Mouse (Mus musculus) lung, embryonic 16.5 days (tissue): ENCODE measurements around the gene Itga4. TPM values are rescaled to one million over a fixed set of nuclear protein-coding genes. Genes with fewer than 3 reads are reported as not detected.

Experiments used
- ATAC-seq: fragments of 200-750 bp; cut with Nextera tagmentation; 2 replicates; pipeline ENCODE4 v1.8.0; 2017; ENCODE audit warnings: low read depth, mild to moderate bottlenecking, moderate library complexity
- H3K27ac ChIP-seq: fragments of 300-500 bp; sonication (generic); 2 replicates; pipeline ENCODE4 v1.5.1; 2014; ENCODE audit warnings: mild to moderate bottlenecking, control low read depth, low read length
- H3K27me3 ChIP-seq: fragments of 300-500 bp; sonication (generic); 2 replicates; pipeline ENCODE4 v1.6.1; 2014; ENCODE audit warnings: low read depth, low read length, mixed read lengths; ENCODE audit not compliant: control insufficient read depth, insufficient read depth
- H3K36me3 ChIP-seq: fragments of 300-500 bp; sonication (generic); 2 replicates; pipeline ENCODE4 v1.6.1; 2014; ENCODE audit warnings: low read length; ENCODE audit not compliant: control insufficient read depth, insufficient read depth
- H3K4me1 ChIP-seq: fragments of 300-500 bp; sonication (generic); replicated peaks from 2 replicates; pipeline ENCODE4 v1.6.1; 2014; ENCODE audit warnings: low read length, mixed read lengths; ENCODE audit not compliant: control insufficient read depth, insufficient read depth
- H3K4me2 ChIP-seq: fragments of 300-500 bp; sonication (generic); 2 replicates; pipeline ENCODE4 v1.6.1; 2014; ENCODE audit warnings: low read depth, low read length, control low read depth
- H3K4me3 ChIP-seq: fragments of 300-500 bp; sonication (generic); 2 replicates; pipeline ENCODE4 v1.5.1; 2014; ENCODE audit warnings: mild to moderate bottlenecking, low read length, control low read depth
- H3K9ac ChIP-seq: fragments of 300-500 bp; sonication (generic); 2 replicates; pipeline ENCODE4 v1.6.1; 2014; ENCODE audit warnings: low read length, control low read depth
- H3K9me3 ChIP-seq: fragments of 300-500 bp; sonication (generic); 2 replicates; pipeline ENCODE4 v1.6.1; 2016; ENCODE audit warnings: low read length; ENCODE audit not compliant: control insufficient read depth
- WGBS: fragments of 180-500 bp; shearing (Covaris S2); extraction: QIAGEN DNeasy Blood & Tissue Kit; methylation state at CpG from one replicate; pipeline ENCODE4 v1.1.7; 2014; 5-methylcytosine and 5-hydroxymethylcytosine counted together
- polyA plus RNA-seq: library from polyadenylated mRNA; unstranded; fragments of >200 nt; fragmentation: Nextera tagmentation; extraction: Ambion mirVana; gene quantifications from 2 replicates; pipeline ENCODE4 v1.2.1, GENCODE M21; 2015

The Itga4 gene
- polyA plus RNA-seq, 1 experiment from 2014 or later, result 7.3 TPM

DNA sequence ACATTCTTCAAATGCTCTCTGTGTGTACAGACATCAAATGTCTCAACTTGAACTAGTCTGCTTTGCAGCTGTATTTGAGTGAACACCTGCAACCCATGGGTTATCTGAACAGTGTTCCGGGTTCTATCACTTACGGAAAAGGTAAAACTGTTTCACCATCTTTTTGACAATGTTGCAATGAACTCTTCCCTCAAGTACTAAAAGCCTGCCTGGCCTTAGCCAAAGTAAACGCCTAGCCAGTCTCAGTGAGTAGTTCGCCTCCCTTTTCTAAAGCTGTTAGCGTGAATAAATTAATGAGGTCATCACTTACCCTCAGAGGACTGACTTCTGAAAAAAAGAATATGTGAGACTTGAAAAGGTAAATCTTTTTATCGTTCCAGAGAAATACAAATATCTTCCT, 18.0 kb upstream of the Itga4 start:
- H3K9me3 ChIP-seq, result no peaks in the 10 kb centered on the region
- no peak overlapping the region for H3K4me2 ChIP-seq
- no peak overlapping the region for H3K4me3 ChIP-seq
- H3K4me1 ChIP-seq, result no peaks in the 10 kb centered on the region
- no peaks in the 10 kb centered on the region for H3K27me3 ChIP-seq
- H3K27ac ChIP-seq, result no peak overlapping the region
- 55% methylated on average over 6 of the region's 6 CpGs for WGBS
- H3K36me3 ChIP-seq, result no peaks in the 10 kb centered on the region
- no peak overlapping the region for H3K9ac ChIP-seq
- no peak for ATAC-seq

DNA sequence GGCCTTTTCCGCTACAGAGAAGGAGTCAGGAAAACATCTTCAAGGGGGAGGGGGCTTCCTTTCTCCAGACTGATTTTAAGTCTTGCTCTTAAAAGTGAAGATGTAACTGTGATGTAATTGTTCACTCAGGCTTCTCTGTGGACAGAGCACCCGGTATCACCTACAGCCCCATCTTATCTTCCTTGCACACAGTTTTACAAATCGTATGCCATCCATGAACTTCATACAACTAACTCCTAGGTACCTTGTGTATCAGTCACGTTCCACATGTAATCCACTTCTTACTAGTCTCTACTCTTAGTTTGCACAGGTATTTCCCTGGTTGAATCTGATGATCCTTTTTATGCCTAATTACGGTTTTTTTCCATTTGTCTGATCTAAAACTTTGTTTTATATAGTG, 10.9 kb upstream of the Itga4 start:
- no peaks in the 10 kb centered on the region for H3K27me3 ChIP-seq
- 70% methylated on average over 5 of the region's 5 CpGs for WGBS
- no peak overlapping the region for H3K27ac ChIP-seq
- no peaks in the 10 kb centered on the region for H3K36me3 ChIP-seq
- 0 out of 2 replicates have a peak, but pooled peaks cover 3% of the 10 kb centered on the region for H3K4me1 ChIP-seq
- H3K9ac ChIP-seq, result no peak overlapping the region
- no peak overlapping the region for H3K4me3 ChIP-seq
- no peak for ATAC-seq
- no peaks in the 10 kb centered on the region for H3K9me3 ChIP-seq
- H3K4me2 ChIP-seq, result no peak overlapping the region

DNA sequence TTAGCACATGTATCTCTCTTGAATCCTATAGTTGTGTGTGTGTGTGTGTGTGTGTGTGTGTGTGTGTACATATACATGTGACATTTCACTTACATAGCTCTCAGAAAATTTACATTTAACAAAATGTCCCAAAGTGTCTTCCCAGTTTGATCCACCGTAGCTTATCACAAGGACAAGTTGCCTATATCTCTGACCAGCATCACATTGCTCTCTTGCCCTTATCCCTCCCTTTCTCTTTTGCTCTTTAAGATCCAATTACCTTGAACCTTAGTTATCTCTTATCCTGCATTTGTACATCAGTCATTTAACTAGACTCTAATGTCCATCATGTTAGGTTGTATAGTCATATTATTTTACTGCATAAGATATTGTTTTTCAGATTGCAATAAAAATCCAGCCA, 10.5 kb upstream of the Itga4 start:
- H3K4me1 ChIP-seq, result 0 out of 2 replicates have a peak, but pooled peaks cover 3% of the 10 kb centered on the region
- no peak for ATAC-seq
- no peak overlapping the region for H3K4me2 ChIP-seq
- H3K27me3 ChIP-seq, result no peaks in the 10 kb centered on the region
- WGBS, result 77% methylated on average over 1 of the region's 1 CpGs
- no peaks in the 10 kb centered on the region for H3K36me3 ChIP-seq
- H3K4me3 ChIP-seq, result no peak overlapping the region
- no peak overlapping the region for H3K27ac ChIP-seq
- no peaks in the 10 kb centered on the region for H3K9me3 ChIP-seq
- no peak overlapping the region for H3K9ac ChIP-seq

DNA sequence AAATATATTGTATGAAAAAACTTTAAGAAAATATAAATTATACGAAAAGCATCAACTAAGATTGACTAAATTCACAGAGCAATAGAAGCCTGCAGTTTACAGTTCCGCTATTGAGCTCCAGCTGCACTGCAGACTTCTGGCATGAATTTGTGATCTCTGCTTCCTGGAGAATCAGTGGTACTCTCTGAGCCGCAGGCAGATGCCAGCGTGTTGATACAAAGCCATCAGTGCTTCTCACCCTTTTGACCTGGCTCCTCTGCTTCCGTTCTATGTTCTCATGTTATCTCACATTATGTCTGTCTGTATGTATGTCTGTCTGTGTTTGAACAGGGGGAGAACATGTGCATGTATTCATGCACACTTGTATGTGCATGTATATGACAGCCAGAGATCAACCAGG, 6.9 kb upstream of the Itga4 start:
- 58% methylated on average over 5 of the region's 5 CpGs for WGBS
- Histone ChIP-seq H3K4me1 (0 out of 2 replicates have a peak, but pooled peaks cover 3% of the 10 kb centered on the region), H3K36me3 (no peaks in the 10 kb centered on the region), H3K9ac (no peak overlapping the region), H3K9me3 (no peaks in the 10 kb centered on the region), H3K4me3 (no peak overlapping the region), H3K27me3 (no peaks in the 10 kb centered on the region), H3K4me2 (no peak overlapping the region), H3K27ac (no peak overlapping the region)
- no peak for ATAC-seq

DNA sequence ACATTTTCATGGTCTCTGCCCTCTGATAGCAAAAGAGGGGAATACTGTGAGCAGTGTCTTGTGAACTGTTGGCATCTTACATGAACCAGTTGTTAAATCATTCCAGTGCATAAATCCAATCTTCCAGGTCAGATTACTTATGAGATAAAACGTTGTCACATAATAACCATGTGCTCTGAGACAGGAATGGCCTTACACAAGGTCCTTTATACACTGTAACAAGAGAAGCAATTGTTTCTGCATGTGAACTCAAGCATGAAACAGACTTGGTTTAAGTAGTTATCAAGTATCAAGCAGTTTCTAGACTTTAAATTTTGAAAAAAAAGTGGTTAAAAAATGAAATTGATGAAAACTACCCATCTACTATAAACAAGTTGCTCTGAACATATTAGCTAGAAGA, 4.7 kb upstream of the Itga4 start:
- Histone ChIP-seq H3K4me1 (0 out of 2 replicates have a peak, but pooled peaks cover 4% of the 10 kb centered on the region), H3K27ac (no peak overlapping the region), H3K4me2 (no peak overlapping the region), H3K4me3 (no peak overlapping the region), H3K9ac (no peak overlapping the region), H3K27me3 (no peaks in the 10 kb centered on the region), H3K9me3 (no peaks in the 10 kb centered on the region), H3K36me3 (no peaks in the 10 kb centered on the region)
- 13% methylated on average over 1 of the region's 1 CpGs for WGBS
- ATAC-seq, result no peak

DNA sequence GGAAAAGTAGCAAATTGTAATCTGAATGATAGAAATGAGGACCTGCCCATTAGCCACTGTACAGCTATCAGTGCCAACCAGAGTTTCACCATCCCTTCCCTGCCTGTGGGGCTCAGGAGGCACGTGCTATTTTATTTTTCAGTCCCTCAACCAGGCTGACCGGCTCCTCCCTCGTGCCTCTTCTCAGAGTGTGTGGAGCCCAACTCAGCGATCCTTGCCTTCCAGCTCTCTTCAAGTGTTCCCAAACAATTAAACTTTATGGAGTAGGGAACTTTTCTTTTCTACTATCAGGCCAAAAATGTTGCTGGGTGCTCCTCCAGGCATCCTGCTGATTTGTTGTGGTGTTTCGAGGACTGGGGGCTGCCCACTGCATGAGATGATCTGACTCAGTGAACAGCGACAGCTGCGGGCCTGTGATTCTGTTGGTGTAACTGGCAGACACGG, 1.4 kb upstream of the Itga4 start:
- no peaks in the 10 kb centered on the region for H3K9me3 ChIP-seq
- peak overlapping the region; percentile 40 for H3K27ac ChIP-seq
- no peak overlapping the region for H3K4me2 ChIP-seq
- no peak for ATAC-seq
- H3K36me3 ChIP-seq, result no peaks in the 10 kb centered on the region
- H3K27me3 ChIP-seq, result no peaks in the 10 kb centered on the region
- no peak overlapping the region for H3K4me3 ChIP-seq
- 50% methylated on average over 8 of the region's 8 CpGs for WGBS
- H3K9ac ChIP-seq, result no peak overlapping the region
- H3K4me1 ChIP-seq, result peaks cover 8% of the 10 kb centered on the region; the same call in 1 of the 2 replicates

DNA sequence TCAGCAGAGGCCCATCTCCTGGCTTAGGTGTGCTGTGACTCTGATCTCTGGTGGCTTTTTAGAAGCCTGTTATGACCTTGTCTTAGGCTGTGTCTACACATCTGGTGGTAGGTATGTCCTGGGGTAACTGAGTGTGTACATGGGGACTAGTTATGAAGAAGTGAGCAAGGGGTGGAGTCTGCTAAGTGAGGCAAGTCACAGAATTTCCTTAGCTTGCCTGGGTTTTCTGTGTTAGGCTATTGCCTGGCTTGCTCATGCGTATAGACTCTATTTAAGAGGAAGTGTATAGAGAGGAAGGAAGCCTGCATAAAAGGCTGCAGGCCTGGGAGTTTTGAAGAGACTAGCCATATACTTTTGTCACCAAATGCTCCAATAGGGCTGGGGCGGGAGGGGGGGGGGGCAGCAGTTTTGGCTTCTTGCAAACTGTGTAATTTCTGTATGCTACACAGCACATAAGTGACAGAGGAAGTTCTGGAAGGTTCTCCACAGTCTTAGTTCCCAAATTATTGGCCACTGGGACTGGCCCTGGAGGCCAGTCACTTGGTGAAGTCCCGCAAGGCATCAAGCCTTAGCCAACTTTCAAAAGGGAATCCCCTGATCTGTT, 536 bp upstream of the Itga4 start:
- 56% methylated on average over 3 of the region's 3 CpGs for WGBS
- Histone ChIP-seq H3K9ac (no peak overlapping the region), H3K36me3 (no peaks in the 10 kb centered on the region), H3K27ac (peak overlapping the region; percentile 66), H3K9me3 (no peaks in the 10 kb centered on the region), H3K27me3 (no peaks in the 10 kb centered on the region), H3K4me2 (peak overlapping the region; percentile 82), H3K4me1 (peaks cover 8% of the 10 kb centered on the region; the same call in 1 of the 2 replicates), H3K4me3 (peak overlapping the region; percentile 54)
- ATAC-seq, result peak; percentile 59

GRCm38 (mm10) chr2:79256001-79256339, 744 bp downstream of the Itga4 start:
- ATAC-seq, result peak; percentile 16; the same call in 1 of the 2 replicates
- H3K27ac ChIP-seq, result peak overlapping the region; percentile 66
- no peaks in the 10 kb centered on the region for H3K36me3 ChIP-seq
- no peaks in the 10 kb centered on the region for H3K27me3 ChIP-seq
- H3K9me3 ChIP-seq, result no peaks in the 10 kb centered on the region
- WGBS, result 20% methylated on average over 7 of the region's 7 CpGs
- H3K4me2 ChIP-seq, result peak overlapping the region; percentile 82
- peaks cover 8% of the 10 kb centered on the region; the same call in 1 of the 2 replicates for H3K4me1 ChIP-seq
- H3K4me3 ChIP-seq, result peak overlapping the region; percentile 54
- peak overlapping the region; percentile 63 for H3K9ac ChIP-seq

DNA sequence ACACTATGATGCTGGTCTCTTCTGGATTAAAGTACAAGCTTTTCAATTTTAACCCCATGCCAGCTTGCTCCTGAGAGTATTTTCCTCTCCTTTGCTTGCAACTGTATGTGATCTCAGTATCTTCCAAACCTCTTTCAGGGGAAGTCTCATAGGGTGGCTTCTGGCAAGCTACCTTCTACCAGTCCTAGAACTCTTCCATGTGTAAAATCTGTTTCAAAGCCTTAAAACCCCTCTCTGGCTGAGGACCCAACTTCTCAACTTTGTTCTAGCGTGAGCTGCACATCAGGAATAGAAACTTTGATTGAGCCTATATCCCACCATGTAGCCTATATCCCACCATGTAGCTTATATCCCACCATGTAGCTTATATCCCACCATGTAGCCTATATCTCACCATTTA, 1.1 kb downstream of the Itga4 start:
- H3K9me3 ChIP-seq, result no peaks in the 10 kb centered on the region
- peak overlapping the region; percentile 54 for H3K4me3 ChIP-seq
- WGBS, result 86% methylated on average over 1 of the region's 1 CpGs
- H3K36me3 ChIP-seq, result no peaks in the 10 kb centered on the region
- no peaks in the 10 kb centered on the region for H3K27me3 ChIP-seq
- no peak for ATAC-seq
- H3K27ac ChIP-seq, result no peak overlapping the region
- H3K9ac ChIP-seq, result peak overlapping the region; percentile 63
- peaks cover 8% of the 10 kb centered on the region; the same call in 1 of the 2 replicates for H3K4me1 ChIP-seq
- H3K4me2 ChIP-seq, result peak overlapping the region; percentile 82
